Mouse (Mus musculus) brain, embryonic 14.5 days (tissue): ENCODE measurements around the gene Ppib.

Experiments
- CTCF ChIP-seq: fragments of 200-500 bp; IDR thresholded peaks from 2 replicates; pipeline ENCODE4 v1.5.1; 2012; ENCODE audit warnings: inconsistent platforms, mild to moderate bottlenecking, moderate library complexity, borderline replicate concordance; ENCODE audit not compliant: insufficient read depth, insufficient read length; ENCODE audit errors: extremely low read depth
- POLR2A ChIP-seq: fragments of 200-500 bp; IDR thresholded peaks from 2 replicates; pipeline ENCODE4 v1.6.1; 2012; ENCODE audit warnings: mild to moderate bottlenecking, inconsistent platforms, borderline replicate concordance; ENCODE audit not compliant: poor library complexity, insufficient read depth, insufficient read length, severe bottlenecking; ENCODE audit errors: extremely low read depth

DNA sequence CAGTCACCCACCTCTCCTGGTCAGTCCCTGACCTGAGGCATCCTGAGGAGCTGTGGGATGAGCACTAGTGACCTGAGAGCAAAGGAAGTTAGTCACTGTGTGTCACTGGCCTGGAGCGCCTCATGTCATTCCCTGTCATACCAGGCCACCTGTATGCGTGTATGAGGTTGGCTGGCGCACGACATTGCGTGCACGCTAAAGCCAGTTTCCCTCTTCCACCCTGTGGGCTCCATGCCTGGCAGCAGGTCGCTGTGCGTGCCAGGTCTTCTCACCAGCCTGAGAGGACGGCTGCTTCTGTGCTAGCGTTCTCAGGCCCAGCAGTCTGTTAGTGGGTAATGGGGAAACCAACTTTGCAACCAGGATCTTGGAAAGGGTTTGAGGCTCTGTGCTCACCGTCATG lies 4.3 kb downstream of the Ppib start:
- no peak for TF ChIP-seq POLR2A
- TF ChIP-seq CTCF, result no peak
